Mouse (Mus musculus) brain, embryonic 14.5 days (tissue): ENCODE results near the gene Rtkn2. TPM values are rescaled to one million over a fixed set of nuclear protein-coding genes. Genes with fewer than 3 reads are reported as not detected.

Experiments
- DNase-seq: peaks from one replicate; pipeline ENCODE4 v3.0.0-alpha.2; 2011; ENCODE audit warnings: low read depth
- CTCF ChIP-seq: fragments of 200-500 bp; IDR thresholded peaks from 2 replicates; pipeline ENCODE4 v1.5.1; 2012; ENCODE audit warnings: inconsistent platforms, mild to moderate bottlenecking, moderate library complexity, borderline replicate concordance; ENCODE audit not compliant: insufficient read depth, insufficient read length; ENCODE audit errors: extremely low read depth
- POLR2A ChIP-seq: fragments of 200-500 bp; IDR thresholded peaks from 2 replicates; pipeline ENCODE4 v1.6.1; 2012; ENCODE audit warnings: mild to moderate bottlenecking, inconsistent platforms, borderline replicate concordance; ENCODE audit not compliant: poor library complexity, insufficient read depth, insufficient read length, severe bottlenecking; ENCODE audit errors: extremely low read depth
- polyA plus RNA-seq: library from polyadenylated mRNA; depleted of rRNA; stranded (reverse); fragments of >200 nt; gene quantifications from 2 replicates; pipeline ENCODE4 v1.2.3, GENCODE M21; 2012; rRNA removed

Gene Rtkn2
- polyA plus RNA-seq = 2.7 and 3.1 TPM in 2 replicates

GRCm38 (mm10) chr10:67979401-67980157 lies at the start of gene Rtkn2:
TSS of gene Rtkn2 (plus strand) at chr10:67979570.
- TF ChIP-seq CTCF = no peak
- TF ChIP-seq POLR2A = peak; percentile 37; the same call in 1 of the 2 replicates
- peak; percentile 99 for DNase-seq

- no peak for DNase-seq
- TF ChIP-seq POLR2A (no peak), CTCF (0 out of 2 replicates have a peak, but pooled peaks have one; percentile 4)
Observed at GRCm38 (mm10) chr10:67931328-67931727, 48.0 kb upstream of the Rtkn2 start.

GRCm38 (mm10) chr10:67932780-67933179 lies 46.6 kb upstream of the Rtkn2 start:
- TF ChIP-seq POLR2A (no peak), CTCF (no peak)
- DNase-seq = no peak

- no peak for DNase-seq
- TF ChIP-seq CTCF (no peak), POLR2A (no peak)
Observed at GRCm38 (mm10) chr10:67936944-67937343, 42.4 kb upstream of the Rtkn2 start.

GRCm38 (mm10) chr10:67937775-67938174 lies 41.6 kb upstream of the Rtkn2 start:
- no peak for DNase-seq
- TF ChIP-seq CTCF (no peak), POLR2A (no peak)

GRCm38 (mm10) chr10:67939546-67939945 lies 39.8 kb upstream of the Rtkn2 start:
- DNase-seq = no peak
- no peak for TF ChIP-seq POLR2A
- TF ChIP-seq CTCF = no peak

- no peak for DNase-seq
- TF ChIP-seq POLR2A (no peak), CTCF (no peak)
Observed at GRCm38 (mm10) chr10:67943513-67943912, 35.9 kb upstream of the Rtkn2 start.

GRCm38 (mm10) chr10:67950059-67950748 lies 29.2 kb upstream of the Rtkn2 start:
- no peak for DNase-seq
- TF ChIP-seq POLR2A = no peak
- TF ChIP-seq CTCF = no peak

- no peak for DNase-seq
- TF ChIP-seq POLR2A (no peak), CTCF (no peak)
Observed at GRCm38 (mm10) chr10:67951690-67952089, 27.7 kb upstream of the Rtkn2 start.

- TF ChIP-seq POLR2A (no peak), CTCF (no peak)
- no peak for DNase-seq
Observed at GRCm38 (mm10) chr10:67955982-67956381, 23.4 kb upstream of the Rtkn2 start.

GRCm38 (mm10) chr10:67959982-67960381 lies 19.4 kb upstream of the Rtkn2 start:
- no peak for TF ChIP-seq CTCF
- DNase-seq = no peak

- TF ChIP-seq CTCF (no peak), POLR2A (no peak)
- DNase-seq = peak; percentile 66
Observed at GRCm38 (mm10) chr10:67962496-67962895, 16.9 kb upstream of the Rtkn2 start.
